Mouse (Mus musculus) adrenal gland, postnatal 14 days (tissue): Measurements from ENCODE around the gene 4930578C19Rik. TPM values are rescaled to one million over a fixed set of nuclear protein-coding genes. Genes with fewer than 3 reads are reported as not detected.
A peak's percentile ranks its signal among the peaks of the same experiment; 100 is the strongest.
"Not testable (repeated sequence)": the region's sequence is repeated elsewhere in the genome, so short reads cannot be mapped to it uniquely, and the experiment has no call there.

Experiments used
- DNase-seq: peaks from one replicate; pipeline ENCODE4 v3.0.0; 2021; ENCODE audit warnings: mixed read lengths
- long read RNA-seq, 2 experiments: library from polyadenylated mRNA; stranded (forward); transcript quantifications; one replicate each; pipeline ENCODE4 v2.0.0; 2021
- total RNA-seq: library from RNA; stranded (reverse); gene quantifications from 2 replicates; pipeline ENCODE4 v1.2.3, GENCODE M21; 2021

4930578C19Rik gene
- total RNA-seq, result 3.1 and 5.0 TPM in 2 replicates
- long read RNA-seq, experiment 1, result 0 reads
- long read RNA-seq, experiment 2, partial matches to known transcripts, result 1 of 1 reads
- long read RNA-seq, experiment 2, other reads (novel, unspliced or antisense), result 0 of 1 reads

- peak; percentile 13 for DNase-seq
Measured at GRCm38 (mm10) chrX:18461198-18461601, at the start of gene 4930578C19Rik. Gene 4930578C19Rik (minus strand): TSS chrX:18461397.

GRCm38 (mm10) chrX:18467690-18468089 lies 6.5 kb upstream of the 4930578C19Rik start:
- DNase-seq, result no peak

- DNase-seq, result no peak
Measured at GRCm38 (mm10) chrX:18462879-18463278, 1.7 kb upstream of the 4930578C19Rik start.

GRCm38 (mm10) chrX:18451559-18451958 lies 9.6 kb downstream of the 4930578C19Rik start:
- DNase-seq, result no peak

- DNase-seq, result peak; percentile 58
Measured at GRCm38 (mm10) chrX:18442066-18442465, 19.1 kb downstream of the 4930578C19Rik start.

GRCm38 (mm10) chrX:18425451-18425850 lies 35.7 kb downstream of the 4930578C19Rik start:
- DNase-seq, result no peak

- no peak for DNase-seq
Measured at GRCm38 (mm10) chrX:18423206-18423605, 38.0 kb downstream of the 4930578C19Rik start.

GRCm38 (mm10) chrX:18420161-18420784 lies 40.9 kb downstream of the 4930578C19Rik start:
- DNase-seq, result no peak

- DNase-seq, result no peak
Measured at GRCm38 (mm10) chrX:18418977-18419376, 42.2 kb downstream of the 4930578C19Rik start.

- no peak for DNase-seq
Measured at GRCm38 (mm10) chrX:18414560-18414959, 46.6 kb downstream of the 4930578C19Rik start.

GRCm38 (mm10) chrX:18411071-18411840 lies 49.9 kb downstream of the 4930578C19Rik start:
- no peak for DNase-seq

- no peak for DNase-seq
Measured at GRCm38 (mm10) chrX:18409598-18409997, 51.6 kb downstream of the 4930578C19Rik start.

GRCm38 (mm10) chrX:18402296-18402695 lies 58.9 kb downstream of the 4930578C19Rik start:
- no peak for DNase-seq

- DNase-seq, result no peak
Measured at GRCm38 (mm10) chrX:18396700-18397099, 64.5 kb downstream of the 4930578C19Rik start.

- DNase-seq, result not testable (repeated sequence)
Measured at GRCm38 (mm10) chrX:18384181-18384580, 77.0 kb downstream of the 4930578C19Rik start.
